Mouse (Mus musculus) ES-E14 (cell line): ENCODE data around the gene Alcam. TPM values are rescaled to one million over a fixed set of nuclear protein-coding genes. Genes with fewer than 3 reads are reported as not detected.

ENCODE experiments used
- DNase-seq: peaks from one replicate; pipeline ENCODE4 v3.0.0-alpha.2; 2013; ENCODE audit warnings: low read depth, low spot score
- H3K27ac ChIP-seq: 2 replicates; pipeline ENCODE4 v1.5.1; 2012; ENCODE audit warnings: low read depth, mild to moderate bottlenecking, low read length, moderate library complexity, mixed read lengths; ENCODE audit not compliant: poor library complexity, insufficient read depth, severe bottlenecking
- H3K36me3 ChIP-seq: 2 replicates; pipeline ENCODE4 v1.6.1; 2012; ENCODE audit warnings: mild to moderate bottlenecking, low read length, moderate library complexity, mixed read lengths; ENCODE audit not compliant: control insufficient read depth, poor library complexity, insufficient read depth, severe bottlenecking
- H3K4me1 ChIP-seq, 2 experiments: fragments of 150-350 bp in 1 of 2; sonication (generic) in 1 of 2; 2 replicates each; pipeline ENCODE4 v1.6.1; 2012; ENCODE audit warnings: low read length in 2 of 2, mild to moderate bottlenecking in 1 of 2, mixed read lengths in 1 of 2; ENCODE audit not compliant: control insufficient read depth in 2 of 2, insufficient read depth in 2 of 2, poor library complexity in 1 of 2
- H3K4me3 ChIP-seq, 2 experiments: fragments of 150-350 bp in 1 of 2; sonication (generic) in 1 of 2; 2 replicates each; pipeline ENCODE4 v1.5.1; 2012; ENCODE audit warnings: low read length in 2 of 2, low read depth in 1 of 2, mild to moderate bottlenecking in 1 of 2, mixed read lengths in 1 of 2; ENCODE audit not compliant: insufficient read depth in 1 of 2, poor library complexity in 1 of 2, severe bottlenecking in 1 of 2
- H3K9ac ChIP-seq: 2 replicates; pipeline ENCODE4 v1.6.1; 2012; ENCODE audit warnings: low read depth, mild to moderate bottlenecking, low read length, mixed read lengths; ENCODE audit not compliant: poor library complexity, insufficient read depth, severe bottlenecking
- H3K9me3 ChIP-seq: fragments of 150-350 bp; sonication (generic); 2 replicates; pipeline ENCODE4 v1.6.1; 2012; ENCODE audit warnings: low read depth, mild to moderate bottlenecking, low read length; ENCODE audit not compliant: control insufficient read depth, insufficient read depth
- CHD2 ChIP-seq: IDR thresholded peaks from 2 replicates; pipeline ENCODE4 v1.6.1; 2014; ENCODE audit warnings: mild to moderate bottlenecking, low read depth, low read length, inconsistent platforms
- HCFC1 ChIP-seq: IDR thresholded peaks from 2 replicates; pipeline ENCODE4 v1.6.1; 2012; ENCODE audit warnings: low read length, inconsistent platforms, borderline replicate concordance; ENCODE audit not compliant: insufficient read depth
- MAFK ChIP-seq: IDR thresholded peaks from 2 replicates; pipeline ENCODE4 v1.6.1; 2014; ENCODE audit warnings: mild to moderate bottlenecking, low read depth, low read length, inconsistent platforms; ENCODE audit not compliant: insufficient read depth
- ZC3H11A ChIP-seq: IDR thresholded peaks from 2 replicates; pipeline ENCODE4 v1.6.1; 2012; ENCODE audit warnings: low read depth, mild to moderate bottlenecking, inconsistent platforms, low read length, borderline replicate concordance
- ZNF384 ChIP-seq: IDR thresholded peaks from 2 replicates; pipeline ENCODE4 v1.6.1; 2012; ENCODE audit warnings: low read depth, low read length, inconsistent platforms
- in situ Hi-C, 2 experiments: fragments of 600-800 bp; cut with MboI; formaldehyde crosslinking; loops; one replicate each; pipeline ENCODE4 v1.15.1; 2025; ENCODE audit warnings: low sequenced_read_pairs in 2 of 2, inconsistent platforms in 1 of 2; ENCODE audit not compliant: unreplicated experiment in 2 of 2
- total RNA-seq: library from RNA; depleted of rRNA; stranded (reverse); fragments of 300-350 nt; gene quantifications from 2 replicates; pipeline ENCODE4 v1.2.3, GENCODE M21; 2012

Gene Alcam
- total RNA-seq, 1 experiment = 8.1 TPM

GRCm38 (mm10) chr16:52262582-52262981, 191.3 kb downstream of the Alcam start:
- in situ Hi-C loops = no loop called here
- no peak for TF ChIP-seq HCFC1
- TF ChIP-seq MAFK = no peak
- no peak for TF ChIP-seq CHD2
- TF ChIP-seq ZNF384 = no peak
- no peak for TF ChIP-seq ZC3H11A
- no peaks in the 10 kb centered on the region for H3K36me3 ChIP-seq
- no peaks in the 10 kb centered on the region for H3K9me3 ChIP-seq
- no peak overlapping the region for H3K27ac ChIP-seq
- DNase-seq = no peak
- no peak overlapping the region for H3K4me3 ChIP-seq
- no peaks in the 10 kb centered on the region for H3K4me1 ChIP-seq
- H3K9ac ChIP-seq = no peak overlapping the region

GRCm38 (mm10) chr16:52261755-52262154, 192.1 kb downstream of the Alcam start:
- in situ Hi-C loops = no loop called here
- no peak overlapping the region for H3K4me3 ChIP-seq
- TF ChIP-seq HCFC1 = no peak
- no peak for TF ChIP-seq ZNF384
- TF ChIP-seq CHD2 = no peak
- no peak for TF ChIP-seq ZC3H11A
- TF ChIP-seq MAFK = no peak
- no peaks in the 10 kb centered on the region for H3K4me1 ChIP-seq
- no peaks in the 10 kb centered on the region for H3K36me3 ChIP-seq
- no peak for DNase-seq
- H3K27ac ChIP-seq = no peak overlapping the region
- H3K9me3 ChIP-seq = no peaks in the 10 kb centered on the region
- no peak overlapping the region for H3K9ac ChIP-seq

GRCm38 (mm10) chr16:52250935-52251334, 202.9 kb downstream of the Alcam start:
- Histone ChIP-seq H3K36me3 (no peaks in the 10 kb centered on the region), H3K9me3 (no peaks in the 10 kb centered on the region), H3K4me1 (no peaks in the 10 kb centered on the region), H3K4me3 (no peak overlapping the region), H3K27ac (no peak overlapping the region), H3K9ac (no peak overlapping the region)
- no peak for TF ChIP-seq ZC3H11A
- TF ChIP-seq MAFK = no peak
- in situ Hi-C loops = no loop called here
- DNase-seq = no peak

GRCm38 (mm10) chr16:52250196-52250595, 203.7 kb downstream of the Alcam start:
- Histone ChIP-seq H3K4me1 (no peaks in the 10 kb centered on the region), H3K27ac (no peak overlapping the region), H3K4me3 (no peak overlapping the region), H3K9me3 (no peaks in the 10 kb centered on the region), H3K36me3 (no peaks in the 10 kb centered on the region), H3K9ac (no peak overlapping the region)
- in situ Hi-C loops = no loop called here
- TF ChIP-seq MAFK (no peak), ZC3H11A (no peak), CHD2 (no peak), ZNF384 (no peak), HCFC1 (no peak)
- DNase-seq = no peak

GRCm38 (mm10) chr16:52243421-52243973, 210.4 kb downstream of the Alcam start:
- no peaks in the 10 kb centered on the region for H3K36me3 ChIP-seq
- TF ChIP-seq MAFK (no peak), ZC3H11A (no peak), CHD2 (no peak)
- in situ Hi-C loops = no loop called here
- DNase-seq = no peak
- H3K4me3 ChIP-seq = no peak overlapping the region
- no peaks in the 10 kb centered on the region for H3K9me3 ChIP-seq
- H3K9ac ChIP-seq = no peak overlapping the region
- no peaks in the 10 kb centered on the region for H3K4me1 ChIP-seq
- H3K27ac ChIP-seq = no peak overlapping the region
